In genomic region chr12:75177646-75178030, GRCm38 (mm10) we compare ENCODE assay signal across 8 mouse cellular contexts. TPM values are rescaled to one million over a fixed set of nuclear protein-coding genes. Genes with fewer than 3 reads are reported as not detected.
DNase-seq lines count a peak whose midpoint lies in the region; ATAC-seq and TF ChIP-seq lines count a peak whose summit lies in the region.

No protein-coding gene starts in this region.

- no peak for ATAC-seq in midbrain, embryonic 15.5 days (replicated peaks)

- peak overlapping the region; percentile 99 for H3K4me2 ChIP-seq in midbrain, embryonic 15.5 days

- peak overlapping the region; percentile 89; the same call in 1 of the 2 replicates for H3K27ac ChIP-seq in layer of hippocampus, adult 2 months
- H3K27ac ChIP-seq in hindbrain, embryonic 10.5 days = peak overlapping the region; percentile 78
- peak overlapping the region; percentile 77; the same call in 1 of the 2 replicates for H3K27ac ChIP-seq in midbrain, embryonic 15.5 days

- DNase-seq in layer of hippocampus, adult 2 months (ENCODE audit: low spot score in 2 of 2) = no peak
- DNase-seq in layer of hippocampus, adult 9-10 months (ENCODE audit: low spot score) = no peak
- peak; percentile 31 for DNase-seq in embryo, embryonic 11 days
- no peak for DNase-seq in hindbrain, embryonic 10.5 days (ENCODE audit: low spot score)
- no peak for DNase-seq in ovary, adult 18-20 months (ENCODE audit: low spot score)
- DNase-seq in adrenal gland, postnatal 25 days = no peak
- DNase-seq in thymus, postnatal 0 days (ENCODE audit: low spot score) = no peak

- whole genome bisulfite sequencing in hindbrain, embryonic 10.5 days = 3% methylated on average over 13 of the region's 13 CpGs
- WGBS in midbrain, embryonic 15.5 days = 0% methylated on average over 13 of the region's 13 CpGs

- H3K36me3 ChIP-seq in hindbrain, embryonic 10.5 days = no peaks in the 10 kb centered on the region
- H3K36me3 ChIP-seq in midbrain, embryonic 15.5 days (replicated peaks) = no peaks in the 10 kb centered on the region

- peaks cover 50% of the 10 kb centered on the region for H3K27me3 ChIP-seq in hindbrain, embryonic 10.5 days (ENCODE audit: insufficient read depth, poor library complexity, severe bottlenecking)
- peaks cover 5% of the 10 kb centered on the region; the same call in 1 of the 2 replicates for H3K27me3 ChIP-seq in midbrain, embryonic 15.5 days (replicated peaks)

- peaks cover 24% of the 10 kb centered on the region for H3K4me1 ChIP-seq in hindbrain, embryonic 10.5 days (replicated peaks)
- H3K4me1 ChIP-seq in midbrain, embryonic 15.5 days = peaks cover 17% of the 10 kb centered on the region

- H3K9ac ChIP-seq in midbrain, embryonic 15.5 days = peak overlapping the region; percentile 63

- H3K4me3 ChIP-seq in layer of hippocampus, adult 2 months = peak overlapping the region; percentile 67
- H3K4me3 ChIP-seq in hindbrain, embryonic 10.5 days = peak overlapping the region; percentile 63
- peak overlapping the region; percentile 70 for H3K4me3 ChIP-seq in midbrain, embryonic 15.5 days

- no peak for TF ChIP-seq CTCF in layer of hippocampus, adult 2 months (conservative IDR thresholded peaks at IDR 0.05)

- no peaks in the 10 kb centered on the region for H3K9me3 ChIP-seq in hindbrain, embryonic 10.5 days
- no peaks in the 10 kb centered on the region for H3K9me3 ChIP-seq in midbrain, embryonic 15.5 days

RNA-seq across cellular contexts. Expression of gene Kcnh5, which starts 0.5 kb away (rescaled TPM):
- 10 to 100 TPM; 13.9 to 14.3 TPM for total RNA-seq in layer of hippocampus, adult 2 months (2021)
- 0.30 and 0.46 TPM in 2 replicates for polyA plus RNA-seq in hindbrain, embryonic 10.5 days (2016; fragmentation: Nextera tagmentation; extraction: Ambion mirVana)
- polyA plus RNA-seq in midbrain, embryonic 15.5 days (2015; fragmentation: Nextera tagmentation; extraction: Ambion mirVana) = 3.3 and 3.5 TPM in 2 replicates
- total RNA-seq in adrenal gland, postnatal 25 days (2021) = 0.06 TPM in 1 of 2 replicates, not detected in the other
- polyA plus RNA-seq in thymus, postnatal 0 days (2015; fragmentation: Nextera tagmentation; extraction: Ambion mirVana) = not detected in 2 replicates
